Mouse (Mus musculus) forebrain, embryonic 10.5 days (tissue): ENCODE results near the gene Draxin. TPM values are rescaled to one million over a fixed set of nuclear protein-coding genes. Genes with fewer than 3 reads are reported as not detected.
A peak's percentile ranks its signal among the peaks of the same experiment; 100 is the strongest.

Experiments
- DNase-seq: peaks from one replicate; pipeline ENCODE4 v3.0.0-alpha.2; 2017; ENCODE audit warnings: low spot score; ENCODE audit errors: extremely low spot score
- H3K27ac ChIP-seq: fragments of 300-500 bp; sonication (generic); 2 replicates; pipeline ENCODE4 v1.5.1; 2016; ENCODE audit warnings: mild to moderate bottlenecking
- H3K27me3 ChIP-seq: fragments of 300-500 bp; sonication (generic); 2 replicates; pipeline ENCODE4 v1.6.1; 2016; ENCODE audit warnings: mild to moderate bottlenecking; ENCODE audit not compliant: poor library complexity, severe bottlenecking
- H3K36me3 ChIP-seq: fragments of 300-500 bp; sonication (generic); replicated peaks from 2 replicates; pipeline ENCODE4 v1.6.1; 2016; ENCODE audit warnings: mild to moderate bottlenecking, moderate library complexity
- H3K4me1 ChIP-seq: fragments of 300-500 bp; sonication (generic); 2 replicates; pipeline ENCODE4 v1.6.1; 2016
- H3K4me3 ChIP-seq: fragments of 300-500 bp; sonication (generic); 2 replicates; pipeline ENCODE4 v1.5.1; 2016; ENCODE audit warnings: mild to moderate bottlenecking, moderate library complexity
- H3K9me3 ChIP-seq: fragments of 300-500 bp; sonication (generic); 2 replicates; pipeline ENCODE4 v1.6.1; 2016; ENCODE audit warnings: mild to moderate bottlenecking, moderate library complexity
- WGBS: fragments of 180-500 bp; shearing (Covaris S2); methylation state at CpG from one replicate; pipeline ENCODE4 v1.1.7; 2016; 5-methylcytosine and 5-hydroxymethylcytosine counted together
- polyA plus RNA-seq: library from polyadenylated mRNA; unstranded; fragments of >200 nt; fragmentation: Nextera tagmentation; extraction: Ambion mirVana; gene quantifications from 2 replicates; pipeline ENCODE4 v1.2.1, GENCODE M21; 2016

The Draxin gene
- polyA plus RNA-seq, 1 experiment from 2014 or later, result 2.2 TPM

DNA sequence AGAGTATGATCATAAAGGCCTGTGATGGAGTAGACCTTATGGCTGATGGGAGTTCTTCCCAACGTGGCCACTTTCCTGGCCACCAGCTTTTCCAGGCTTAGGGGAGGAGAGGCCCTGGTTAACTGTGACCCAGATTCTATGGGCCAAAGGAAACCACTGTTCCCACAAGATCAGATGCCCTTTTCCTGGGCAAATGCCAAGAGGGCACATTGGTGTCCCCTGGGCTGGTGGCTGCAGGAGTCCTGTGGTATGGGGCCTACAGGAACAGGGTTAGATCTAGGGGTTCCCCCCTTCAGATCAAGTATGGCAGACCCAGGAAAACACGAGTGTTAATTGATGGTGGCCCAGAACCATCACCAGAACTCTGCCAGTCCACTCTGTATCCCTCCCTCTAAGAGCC lies 17.2 kb upstream of the Draxin start:
- no peak for DNase-seq
- peaks cover 28% of the 10 kb centered on the region for H3K4me1 ChIP-seq
- H3K27ac ChIP-seq, result no peak overlapping the region
- H3K36me3 ChIP-seq, result peaks cover 65% of the 10 kb centered on the region
- 72% methylated on average over 2 of the region's 2 CpGs for WGBS
- no peak overlapping the region for H3K4me3 ChIP-seq
- no peaks in the 10 kb centered on the region for H3K9me3 ChIP-seq
- H3K27me3 ChIP-seq, result 0 out of 2 replicates have a peak, but pooled peaks cover 8% of the 10 kb centered on the region

DNA sequence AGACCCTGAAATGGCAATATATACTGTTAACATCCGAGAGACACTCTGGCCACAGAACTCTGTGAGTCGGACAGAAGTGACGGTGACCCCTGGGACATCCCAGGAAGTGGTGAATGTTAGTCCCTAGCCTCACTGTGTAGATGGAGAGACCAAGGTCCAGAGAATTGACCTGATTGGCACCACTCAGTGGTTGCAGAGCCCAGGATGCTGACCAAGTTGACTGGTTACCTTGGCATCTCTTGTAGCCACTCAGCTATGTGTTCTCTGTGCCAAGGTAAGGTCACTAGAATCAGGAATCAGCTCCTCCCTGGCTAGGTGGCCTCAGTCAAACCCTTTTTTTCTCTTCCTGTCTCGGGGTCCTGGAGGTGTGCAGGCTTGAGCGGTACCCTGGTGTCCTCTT lies 13.2 kb upstream of the Draxin start:
- Histone ChIP-seq H3K4me3 (no peak overlapping the region), H3K36me3 (peaks cover 57% of the 10 kb centered on the region), H3K27ac (no peak overlapping the region), H3K4me1 (peaks cover 20% of the 10 kb centered on the region), H3K9me3 (no peaks in the 10 kb centered on the region), H3K27me3 (peaks cover 9% of the 10 kb centered on the region)
- DNase-seq, result no peak
- 91% methylated on average over 5 of the region's 5 CpGs for WGBS

DNA sequence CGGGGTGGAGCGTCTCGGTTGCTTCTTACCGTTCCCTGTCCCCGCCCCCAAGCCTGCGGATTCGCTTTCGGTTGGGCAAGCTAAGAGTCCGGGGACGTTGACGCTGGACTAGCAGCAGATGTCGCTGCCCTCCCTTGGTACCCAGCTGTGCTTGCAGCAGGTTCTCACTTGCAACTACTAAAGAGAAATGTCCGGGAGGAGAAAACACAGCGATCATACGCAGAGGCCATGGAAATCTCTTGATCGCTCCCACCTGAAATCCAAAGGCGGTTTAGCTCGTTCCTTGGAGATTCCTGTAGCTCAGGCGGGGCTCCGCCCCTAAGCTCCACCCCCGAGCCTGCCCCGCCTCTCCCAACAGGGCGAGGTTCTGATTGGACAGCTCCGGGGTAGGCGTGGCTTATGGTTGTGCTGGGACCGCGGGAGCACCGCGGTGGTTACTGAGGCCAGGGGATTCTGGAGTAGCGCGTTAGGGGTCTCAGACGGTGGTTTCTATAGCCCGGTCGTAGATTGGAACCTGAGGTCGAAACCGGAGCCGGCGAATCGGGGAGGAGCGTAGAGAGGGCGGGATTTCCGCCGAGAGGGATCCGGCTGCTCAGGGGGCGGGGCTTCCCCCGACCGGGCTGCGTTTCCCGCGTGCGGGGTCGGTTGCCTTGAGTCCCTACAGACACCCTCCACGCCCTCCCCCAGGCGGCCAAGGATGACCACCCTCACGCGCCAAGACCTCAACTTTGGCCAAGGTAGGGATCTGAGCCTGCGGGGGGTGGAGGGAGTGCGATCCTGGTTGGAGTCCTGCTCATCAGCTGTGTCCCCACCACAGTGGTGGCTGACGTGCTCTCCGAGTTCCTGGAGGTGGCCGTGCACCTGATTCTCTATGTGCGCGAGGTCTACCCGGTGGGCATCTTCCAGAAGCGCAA lies 9.9 kb upstream of the Draxin start:
- H3K27ac ChIP-seq, result peak overlapping the region; percentile 91
- under 1% methylated on average over 65 of the region's 65 CpGs for WGBS

DNA sequence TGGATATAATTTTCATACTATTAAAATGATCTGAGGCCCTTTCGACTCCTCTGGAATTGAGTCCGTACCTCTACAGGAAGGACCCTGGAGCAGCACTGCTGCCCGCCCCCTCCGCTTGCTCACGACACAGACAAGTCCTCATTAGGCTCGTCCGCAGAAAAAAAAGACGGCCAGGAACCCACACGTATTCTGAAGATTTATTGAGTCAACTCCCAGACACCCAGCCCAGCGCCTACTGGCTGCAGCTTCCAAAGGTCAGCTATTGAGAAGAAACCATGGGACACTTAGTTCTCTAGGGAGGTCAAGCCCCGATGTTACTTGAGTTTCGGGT lies 9.2 kb upstream of the Draxin start:
- peaks cover 20% of the 10 kb centered on the region for H3K4me1 ChIP-seq

More for the DNA sequence above, 9.9 kb upstream of the Draxin start:
- Histone ChIP-seq H3K9me3 (no peaks in the 10 kb centered on the region), H3K4me3 (peak overlapping the region; percentile 78), H3K27me3 (peaks cover 29% of the 10 kb centered on the region), H3K36me3 (peaks cover 25% of the 10 kb centered on the region), H3K4me1 (peaks cover 20% of the 10 kb centered on the region)
- peak; percentile 96 for DNase-seq

DNA sequence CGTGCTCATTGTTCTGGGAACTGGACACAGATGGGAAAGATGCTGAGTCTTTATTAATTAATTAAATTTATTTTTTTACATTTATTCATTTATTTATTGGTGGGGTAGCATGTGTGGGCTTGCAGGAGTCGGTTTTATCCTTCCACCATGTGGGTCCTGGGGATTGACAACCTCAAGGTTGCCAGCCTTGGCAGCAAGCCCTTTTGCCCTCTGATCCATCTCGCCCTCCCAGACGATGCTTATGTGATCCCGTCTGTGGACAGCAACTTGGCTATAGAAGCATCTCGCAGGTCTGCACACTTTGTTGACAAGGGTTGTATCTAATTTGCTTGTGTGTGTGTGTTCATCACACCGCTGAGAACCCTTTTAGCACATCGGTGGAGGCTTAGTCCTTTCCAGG lies 7.0 kb upstream of the Draxin start:
- WGBS, result 70% methylated on average over 8 of the region's 8 CpGs
- Histone ChIP-seq H3K4me3 (no peak overlapping the region), H3K36me3 (peaks cover 3% of the 10 kb centered on the region; the same call in 1 of the 2 replicates), H3K4me1 (peaks cover 20% of the 10 kb centered on the region), H3K27me3 (peaks cover 32% of the 10 kb centered on the region), H3K9me3 (0 out of 2 replicates have a peak, but pooled peaks cover 3% of the 10 kb centered on the region), H3K27ac (no peak overlapping the region)
- no peak for DNase-seq

More for the DNA sequence above, 9.2 kb upstream of the Draxin start:
- no peak for DNase-seq
- WGBS, result under 1% methylated on average over 12 of the region's 12 CpGs
- Histone ChIP-seq H3K27ac (peak overlapping the region; percentile 91), H3K27me3 (peaks cover 29% of the 10 kb centered on the region), H3K9me3 (no peaks in the 10 kb centered on the region), H3K4me3 (peak overlapping the region; percentile 78), H3K36me3 (peaks cover 19% of the 10 kb centered on the region)

- Histone ChIP-seq H3K27me3 (peaks cover 57% of the 10 kb centered on the region), H3K27ac (no peak overlapping the region), H3K4me3 (no peak overlapping the region), H3K4me1 (peaks cover 34% of the 10 kb centered on the region), H3K9me3 (0 out of 2 replicates have a peak, but pooled peaks cover 3% of the 10 kb centered on the region), H3K36me3 (peaks cover 3% of the 10 kb centered on the region; the same call in 1 of the 2 replicates)
- WGBS, result 87% methylated on average over 8 of the region's 8 CpGs
- DNase-seq, result no peak
Measured at GRCm38 (mm10) chr4:148134988-148135387, 4.5 kb upstream of the Draxin start.

- Histone ChIP-seq H3K4me1 (peaks cover 43% of the 10 kb centered on the region), H3K27me3 (peaks cover 56% of the 10 kb centered on the region), H3K27ac (peak overlapping the region; percentile 99), H3K36me3 (peaks cover 3% of the 10 kb centered on the region; the same call in 1 of the 2 replicates), H3K4me3 (peak overlapping the region; percentile 78), H3K9me3 (0 out of 2 replicates have a peak, but pooled peaks cover 3% of the 10 kb centered on the region)
- DNase-seq, result peak; percentile 76
- under 1% methylated on average over 21 of the region's 21 CpGs for WGBS
Measured at GRCm38 (mm10) chr4:148131497-148132081, 1.1 kb upstream of the Draxin start.

DNA sequence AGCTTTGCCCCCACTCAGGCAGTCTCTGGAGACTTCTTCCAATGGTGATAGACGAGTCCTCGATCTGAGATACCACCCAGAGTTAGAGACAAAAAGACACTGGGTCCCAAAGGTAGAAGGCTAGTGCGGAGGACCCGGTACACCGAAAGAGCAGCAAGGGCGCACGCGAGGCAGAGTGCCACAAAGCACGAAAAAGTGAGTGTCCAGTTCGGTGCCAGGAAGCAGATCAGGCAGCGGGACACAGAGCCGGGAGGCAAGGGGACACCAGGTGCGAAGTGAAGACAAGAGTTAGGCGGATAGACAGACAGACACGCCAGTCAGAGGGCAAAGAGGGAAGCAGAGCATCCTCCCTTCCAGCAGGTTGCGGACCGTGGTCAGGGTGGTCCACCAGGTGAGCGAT lies 365 bp downstream of the Draxin start, which contains the start of gene Mad2l2:
Gene Mad2l2 (plus strand): TSS at position 252 of the 400 bp plus-strand sequence.
- Histone ChIP-seq H3K4me1 (peaks cover 48% of the 10 kb centered on the region), H3K4me3 (peak within 1 kb of the TSS; percentile 78), H3K27me3 (peaks cover 56% of the 10 kb centered on the region), H3K36me3 (peaks cover 3% of the 10 kb centered on the region; the same call in 1 of the 2 replicates), H3K9me3 (0 out of 2 replicates have a peak, but pooled peaks cover 3% of the 10 kb centered on the region), H3K27ac (peak within 1 kb of the TSS; percentile 99)
- under 1% methylated on average over 18 of the region's 18 CpGs for WGBS
- DNase-seq, result no peak

DNA sequence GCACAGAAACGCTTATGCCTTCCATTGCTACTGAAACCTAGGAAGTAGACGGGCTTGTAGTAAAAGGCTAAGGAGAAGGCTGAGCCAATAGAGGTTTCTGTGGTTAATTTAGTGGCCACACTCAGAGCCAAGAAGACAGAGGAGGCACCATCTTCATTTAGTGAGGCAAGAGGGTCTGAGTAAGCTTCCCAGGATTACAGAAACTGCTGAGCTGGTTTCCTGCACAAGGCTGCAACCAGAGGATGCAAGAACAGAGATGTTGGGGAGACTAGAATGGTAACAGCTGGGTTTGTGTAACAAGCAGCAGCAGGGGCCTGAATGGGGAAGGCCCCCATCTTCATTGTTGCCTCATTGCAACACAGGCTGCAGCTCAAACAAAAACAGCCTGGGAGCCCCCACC lies 1.8 kb downstream of the Draxin start:
- no peak overlapping the region for H3K27ac ChIP-seq
- peak overlapping the region; percentile 78; the same call in 1 of the 2 replicates for H3K4me3 ChIP-seq
- peaks cover 1% of the 10 kb centered on the region; the same call in 1 of the 2 replicates for H3K36me3 ChIP-seq
- peaks cover 48% of the 10 kb centered on the region for H3K4me1 ChIP-seq
- WGBS, result 77% methylated on average over 2 of the region's 2 CpGs
- 0 out of 2 replicates have a peak, but pooled peaks cover 2% of the 10 kb centered on the region for H3K9me3 ChIP-seq
- peaks cover 62% of the 10 kb centered on the region for H3K27me3 ChIP-seq
- no peak for DNase-seq

- 73% methylated on average over 1 of the region's 1 CpGs for WGBS
- no peak for DNase-seq
- H3K27ac ChIP-seq, result no peak overlapping the region
- peaks cover 62% of the 10 kb centered on the region for H3K27me3 ChIP-seq
- H3K4me1 ChIP-seq, result peaks cover 50% of the 10 kb centered on the region
- no peaks in the 10 kb centered on the region for H3K36me3 ChIP-seq
- no peak overlapping the region for H3K4me3 ChIP-seq
- H3K9me3 ChIP-seq, result no peaks in the 10 kb centered on the region
Measured at GRCm38 (mm10) chr4:148128241-148128640, 2.3 kb downstream of the Draxin start.

GRCm38 (mm10) chr4:148122694-148123066 lies 7.8 kb downstream of the Draxin start:
- peak overlapping the region; percentile 67; the same call in 1 of the 2 replicates for H3K27ac ChIP-seq

DNA sequence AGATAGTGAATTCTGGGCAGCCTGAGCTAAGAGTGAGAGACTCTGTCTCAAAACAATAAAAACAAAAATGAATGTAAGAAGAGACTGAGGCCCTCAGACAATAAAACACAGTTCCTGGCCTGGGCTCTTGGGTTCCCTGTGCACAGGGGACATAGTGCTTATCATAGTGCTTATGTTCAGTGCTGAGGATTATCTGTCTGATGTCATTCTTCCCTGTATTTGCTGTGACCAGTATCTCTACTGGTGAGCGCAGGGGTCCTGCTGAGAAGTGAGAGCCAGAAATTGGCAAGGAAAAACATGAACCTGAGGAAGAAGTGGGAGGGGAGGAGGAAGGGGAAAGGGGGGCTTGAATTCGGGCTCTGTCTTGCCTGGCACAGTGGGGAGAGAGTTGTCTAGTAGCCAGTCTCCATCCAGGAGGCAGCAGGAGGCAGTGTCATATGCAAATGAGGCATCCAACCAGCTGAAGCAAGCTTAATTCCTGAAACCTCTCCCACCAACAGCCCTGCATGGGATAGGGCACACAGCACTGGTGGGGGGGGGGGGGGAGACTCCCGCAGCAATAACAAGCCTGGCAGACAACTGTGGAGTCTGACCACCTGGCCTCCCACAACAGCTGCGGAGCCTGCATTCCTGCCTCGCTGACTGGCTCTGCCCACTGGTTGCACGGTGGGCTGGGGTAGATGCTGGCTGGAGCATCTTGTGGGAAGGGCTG lies 8.4 kb downstream of the Draxin start:
- DNase-seq, result peak; percentile 42
- peaks cover 29% of the 10 kb centered on the region for H3K4me1 ChIP-seq
- WGBS, result 8% methylated on average over 6 of the region's 6 CpGs
- H3K9me3 ChIP-seq, result peaks cover 3% of the 10 kb centered on the region; the same call in 1 of the 2 replicates
- peak overlapping the region; percentile 67 for H3K27ac ChIP-seq
- 0 out of 2 replicates have a peak, but pooled peaks cover 5% of the 10 kb centered on the region for H3K27me3 ChIP-seq
- no peaks in the 10 kb centered on the region for H3K36me3 ChIP-seq
- no peak overlapping the region for H3K4me3 ChIP-seq

More at GRCm38 (mm10) chr4:148122694-148123066, 7.8 kb downstream of the Draxin start:
- peaks cover 10% of the 10 kb centered on the region for H3K27me3 ChIP-seq
- no peak for DNase-seq
- H3K4me3 ChIP-seq, result no peak overlapping the region
- H3K9me3 ChIP-seq, result no peaks in the 10 kb centered on the region
- 68% methylated on average over 3 of the region's 3 CpGs for WGBS
- no peaks in the 10 kb centered on the region for H3K36me3 ChIP-seq
- peaks cover 29% of the 10 kb centered on the region for H3K4me1 ChIP-seq
